Mouse (Mus musculus) CD4-positive, CD25-positive, alpha-beta regulatory T cell (primary cell): ENCODE data around the gene Arr3. TPM values are rescaled to one million over a fixed set of nuclear protein-coding genes. Genes with fewer than 3 reads are reported as not detected.

Experiments used
- polyA plus RNA-seq: library from polyadenylated mRNA; unstranded; fragments of 100-300 nt; shearing (Covaris generic); gene quantifications from one replicate; pipeline ENCODE4 v1.2.1, GENCODE M21; 2017

Gene Arr3
- not detected for polyA plus RNA-seq

DNA sequence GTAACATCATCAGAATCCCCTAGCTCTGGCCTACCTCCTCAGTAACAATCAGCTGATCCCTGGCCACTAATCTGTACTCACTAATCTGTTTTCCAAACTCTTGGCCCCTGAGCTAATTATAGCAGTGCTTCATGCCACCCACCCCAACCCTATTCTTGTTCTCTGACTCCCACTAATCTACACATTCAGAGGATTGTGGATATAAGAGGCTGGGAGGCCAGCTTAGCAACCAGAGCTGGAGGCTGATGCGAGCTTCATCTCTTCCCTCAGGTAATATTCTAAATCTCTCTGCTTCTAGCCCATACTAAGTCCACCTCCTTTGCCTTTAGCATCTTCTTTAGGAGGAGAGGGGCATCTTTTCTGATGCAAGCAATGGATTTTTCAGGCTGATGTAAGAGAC is at the start of gene Arr3:
Gene Arr3 (plus strand): TSS at position 184 of the 400 bp plus-strand sequence.

GRCm38 (mm10) chrX:100571951-100572350 is 33.3 kb upstream of the Arr3 start, which contains the start of gene Awat1:
Gene Awat1 (plus strand): TSS chrX:100572251.

GRCm38 (mm10) chrX:100594791-100595190 is 10.5 kb upstream of the Arr3 start, which contains the start of gene P2ry4:
Gene P2ry4 (minus strand): TSS chrX:100594869.

DNA sequence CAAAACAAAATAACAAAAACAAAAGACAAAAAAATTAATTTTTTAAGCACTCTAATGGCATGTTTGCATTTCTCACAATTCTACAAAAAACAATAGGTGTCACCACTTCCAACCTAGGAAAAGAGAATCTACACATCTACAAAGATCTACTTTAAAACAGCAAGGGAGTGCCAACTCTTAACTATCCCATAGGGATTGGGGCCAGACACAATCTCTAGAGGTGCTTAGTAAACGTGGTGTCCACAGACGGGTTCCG is 20.2 kb downstream of the Arr3 start, which contains the start of gene Kif4:
Gene Kif4 (plus strand): TSS at position 192 of the 256 bp plus-strand sequence.

GRCm38 (mm10) chrX:100625802-100626793 is 20.8 kb downstream of the Arr3 start, which contains the start of gene Pdzd11:
Gene Pdzd11 (minus strand): TSS chrX:100626568.

Other genes starting within 250 kb of the Arr3 start
- gene Otud6a, start 176.5 kb upstream of the Arr3 start, polyA plus RNA-seq = not detected
- 0.12 TPM for gene Awat2, start 162.8 kb upstream of the Arr3 start, polyA plus RNA-seq
- 33.2 TPM for gene Igbp1, start 111.2 kb upstream of the Arr3 start, polyA plus RNA-seq
- gene Dgat2l6, start 80.7 kb upstream of the Arr3 start, polyA plus RNA-seq = 0.05 TPM
- not detected for gene Awat1, start 33.2 kb upstream of the Arr3 start, polyA plus RNA-seq
- gene P2ry4, start 10.6 kb upstream of the Arr3 start, polyA plus RNA-seq = not detected
- 0.77 TPM for gene Kif4, start 20.2 kb downstream of the Arr3 start, polyA plus RNA-seq
- gene Pdzd11, start 21.1 kb downstream of the Arr3 start, polyA plus RNA-seq = 47.5 TPM
- not detected for gene Gdpd2, start 124.4 kb downstream of the Arr3 start, polyA plus RNA-seq
- gene Dlg3, start 162.2 kb downstream of the Arr3 start, polyA plus RNA-seq = 13.1 TPM